Mouse (Mus musculus) activated CD4-positive, CD25-positive, alpha-beta regulatory T cell (primary cell): ENCODE results near the gene Dnajb4. TPM values are rescaled to one million over a fixed set of nuclear protein-coding genes. Genes with fewer than 3 reads are reported as not detected.

Source experiments
- polyA plus RNA-seq, 2 experiments: library from polyadenylated mRNA; unstranded; fragments of 100-300 nt; shearing (Covaris generic); gene quantifications; one replicate each; pipeline ENCODE4 v1.2.1; 2017

Dnajb4 gene
- 1 to 10 TPM; 8.6 to 9.8 TPM for polyA plus RNA-seq

DNA sequence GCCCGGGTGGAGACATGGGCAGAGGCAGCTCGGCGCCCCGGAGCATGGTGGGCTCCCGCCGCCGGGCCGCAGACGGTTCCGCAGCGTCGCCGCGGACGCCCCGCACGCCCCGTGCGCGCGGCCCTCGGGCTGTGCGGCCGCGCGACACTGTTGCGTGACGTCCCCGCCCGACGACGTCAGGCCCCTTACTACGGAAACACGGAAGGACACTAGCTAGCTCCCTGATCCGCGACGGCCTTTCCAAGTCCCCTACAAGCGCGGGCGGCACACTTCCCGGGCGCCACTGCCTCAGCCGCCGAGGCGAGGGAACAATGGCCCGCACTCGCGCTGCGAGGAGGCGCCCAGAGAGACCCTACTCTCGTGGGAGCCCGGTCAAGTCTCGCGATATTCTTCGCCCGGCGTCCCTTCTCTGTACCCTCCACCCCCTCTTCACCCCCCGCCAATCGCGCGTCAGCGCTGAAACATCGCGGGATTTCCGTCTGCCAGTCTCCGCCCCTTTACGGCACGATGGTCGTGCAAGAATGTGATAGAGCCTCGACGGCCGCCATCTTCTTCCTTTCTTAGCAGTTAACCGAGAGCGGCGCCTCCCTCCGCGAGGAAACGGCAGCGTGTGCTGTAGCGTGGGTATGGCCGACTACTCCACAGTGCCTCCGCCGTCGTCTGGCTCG lies at the start of gene Dnajb4, which contains the start of gene Fubp1:
TSS of gene Dnajb4 (minus strand) at position 336 of the 668 bp plus-strand sequence.
TSS of gene Fubp1 (plus strand) at position 456 of the 668 bp plus-strand sequence.

DNA sequence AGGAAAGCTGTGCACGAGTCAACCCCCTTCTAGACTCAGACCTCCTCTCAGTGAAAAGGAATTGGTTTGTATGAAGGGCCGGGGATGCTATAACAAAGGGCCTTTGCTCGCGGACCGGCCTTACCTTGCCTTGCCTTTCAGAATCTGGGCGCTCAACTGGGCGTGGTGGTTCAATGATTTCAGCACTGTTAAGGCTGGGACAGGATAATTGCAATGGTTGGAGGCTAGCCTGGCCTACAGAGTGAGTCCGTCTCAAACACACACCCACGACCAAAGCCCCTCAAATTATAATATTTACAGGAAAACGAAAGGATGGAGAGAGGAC lies 44.0 kb downstream of the Dnajb4 start, which contains the start of gene Gipc2:
TSS of gene Gipc2 (minus strand) at position 132 of the 325 bp plus-strand sequence.

Other genes with a start within 250 kb of the Dnajb4 start
- gene Gipc2, start 44.1 kb downstream of the Dnajb4 start, polyA plus RNA-seq, result under 1 TPM; 0.37 to 0.81 TPM
- 100 to 1,000 TPM; 161 to 163 TPM for gene Fubp1, start 120 bp upstream of the Dnajb4 start, polyA plus RNA-seq
- gene Nexn, start 56.0 kb upstream of the Dnajb4 start, polyA plus RNA-seq, result under 1 TPM in 1 of 2 experiments, not detected in 1; 0.74 TPM
- 10 to 100 TPM in 1 of 2 experiments, 1 to 10 TPM in 1; 8.7 to 12.1 TPM for gene Miga1, start 130.1 kb upstream of the Dnajb4 start, polyA plus RNA-seq
- gene Usp33, start 136.2 kb upstream of the Dnajb4 start, polyA plus RNA-seq, result 10 to 100 TPM; 55.0 to 61.1 TPM
- gene Zzz3, start 185.2 kb upstream of the Dnajb4 start, polyA plus RNA-seq, result 10 to 100 TPM; 44.1 to 51.8 TPM